Mouse (Mus musculus): ENCODE measurements around the gene Gm4924. TPM values are rescaled to one million over a fixed set of nuclear protein-coding genes. Genes with fewer than 3 reads are reported as not detected.

Gene Gm4924
- 0.29 and 0.66 TPM in 2 replicates for polyA plus RNA-seq (2012; rRNA removed)
- polyA plus RNA-seq (2014; fragmentation: Nextera tagmentation; extraction: Ambion mirVana) = 0.93 and 1.5 TPM in 2 replicates

- Histone ChIP-seq H3K4me1 (replicated peaks; ENCODE audit: control insufficient read depth in 2 of 2, insufficient read depth in 2 of 2, low read length in 1 of 2) (0 out of 4 replicates have a peak, but pooled peaks cover 0 to 2% of the 10 kb centered on the region in 2 experiments), H3K36me3 (replicated peaks; ENCODE audit: control insufficient read depth, insufficient read depth, low read depth) (no peaks in the 10 kb centered on the region), H3K9me3 (ENCODE audit: control insufficient read depth, low read length) (no peaks in the 10 kb centered on the region), H3K27ac (no peak within 1 kb of the TSS), H3K4me3 (ENCODE audit: insufficient read depth in 1 of 2, low read depth in 2 of 2, low read length in 2 of 2) (peak within 1 kb of the TSS; percentile 66 to 75), H3K27me3 (ENCODE audit: control insufficient read depth, insufficient read depth, low read length) (no peaks in the 10 kb centered on the region), H3K4me2 (ENCODE audit: low read depth) (peak within 1 kb of the TSS; percentile 68), H3K9ac (replicated peaks) (peak within 1 kb of the TSS; percentile 64)
- peak; percentile 96 for ATAC-seq (ENCODE audit: insufficient read depth)
- TF ChIP-seq CTCF (IDR thresholded peaks at IDR 0.05; ENCODE audit: low read depth) (no peak), EP300 (IDR thresholded peaks at IDR 0.05; ENCODE audit: low read depth) (no peak)
- 5% methylated on average over 34 of the region's 34 CpGs for WGBS (ENCODE audit: insufficient replicate concordance)
- peak; percentile 51 to 62 (median 60) for DNase-seq (ENCODE audit: low read depth in 3 of 3, low spot score in 3 of 3)
These were observed at the start of gene Gm4924 for GRCm38 (mm10) chr10:82354083-82355010. TSS of gene Gm4924 (plus strand) at chr10:82354255.

GRCm38 (mm10) chr10:82316482-82316881 is 37.6 kb upstream of the Gm4924 start, which contains the start of gene 4932415D10Rik:
TSS of gene 4932415D10Rik (minus strand) at chr10:82316582.
- Histone ChIP-seq H3K9me3 (ENCODE audit: control insufficient read depth, low read length) (no peaks in the 10 kb centered on the region), H3K4me3 (ENCODE audit: insufficient read depth in 1 of 2, low read depth in 2 of 2, low read length in 2 of 2) (no peak within 1 kb of the TSS), H3K4me2 (ENCODE audit: low read depth) (no peak within 1 kb of the TSS), H3K36me3 (replicated peaks; ENCODE audit: control insufficient read depth, insufficient read depth, low read depth) (no peaks in the 10 kb centered on the region), H3K9ac (replicated peaks) (no peak within 1 kb of the TSS), H3K27me3 (ENCODE audit: control insufficient read depth, insufficient read depth, low read length) (no peaks in the 10 kb centered on the region), H3K4me1 (replicated peaks; ENCODE audit: control insufficient read depth in 2 of 2, insufficient read depth in 2 of 2, low read length in 1 of 2) (no peaks in the 10 kb centered on the region), H3K27ac (no peak within 1 kb of the TSS)
- DNase-seq (ENCODE audit: low read depth in 3 of 3, low spot score in 3 of 3) (no peak), ATAC-seq (ENCODE audit: insufficient read depth) (no peak)
- WGBS (ENCODE audit: insufficient replicate concordance) = 67% methylated on average over 1 of the region's 1 CpGs
- TF ChIP-seq CTCF (IDR thresholded peaks at IDR 0.05; ENCODE audit: low read depth) (no peak), EP300 (IDR thresholded peaks at IDR 0.05; ENCODE audit: low read depth) (no peak)

- 41% methylated on average over 3 of the region's 3 CpGs for WGBS (ENCODE audit: insufficient replicate concordance)
These were observed 33.9 kb upstream of the Gm4924 start for GRCm38 (mm10) chr10:82320134-82320533.

GRCm38 (mm10) chr10:82329826-82330225 is 24.2 kb upstream of the Gm4924 start:
- Histone ChIP-seq H3K4me2 (ENCODE audit: low read depth) (no peak overlapping the region), H3K4me1 (replicated peaks; ENCODE audit: control insufficient read depth in 2 of 2, insufficient read depth in 2 of 2, low read length in 1 of 2) (no peaks in the 10 kb centered on the region), H3K9ac (replicated peaks) (no peak overlapping the region), H3K27me3 (ENCODE audit: control insufficient read depth, insufficient read depth, low read length) (no peaks in the 10 kb centered on the region), H3K27ac (no peak overlapping the region), H3K36me3 (replicated peaks; ENCODE audit: control insufficient read depth, insufficient read depth, low read depth) (no peaks in the 10 kb centered on the region), H3K9me3 (ENCODE audit: control insufficient read depth, low read length) (no peaks in the 10 kb centered on the region), H3K4me3 (ENCODE audit: insufficient read depth in 1 of 2, low read depth in 2 of 2, low read length in 2 of 2) (no peak overlapping the region)
- no peak for ATAC-seq (ENCODE audit: insufficient read depth)
- TF ChIP-seq CTCF (IDR thresholded peaks at IDR 0.05; ENCODE audit: low read depth) = no peak
- no peak for TF ChIP-seq EP300 (IDR thresholded peaks at IDR 0.05; ENCODE audit: low read depth)
- no peak for DNase-seq (ENCODE audit: low read depth in 3 of 3, low spot score in 3 of 3)
- WGBS (ENCODE audit: insufficient replicate concordance) = 58% methylated on average over 5 of the region's 5 CpGs

More at GRCm38 (mm10) chr10:82320134-82320533, 33.9 kb upstream of the Gm4924 start:
- no peak for TF ChIP-seq CTCF (IDR thresholded peaks at IDR 0.05; ENCODE audit: low read depth)
- TF ChIP-seq EP300 (IDR thresholded peaks at IDR 0.05; ENCODE audit: low read depth) = no peak
- DNase-seq (ENCODE audit: low read depth in 3 of 3, low spot score in 3 of 3) (no peak), ATAC-seq (ENCODE audit: insufficient read depth) (no peak)
- Histone ChIP-seq H3K4me3 (ENCODE audit: insufficient read depth in 1 of 2, low read depth in 2 of 2, low read length in 2 of 2) (no peak overlapping the region), H3K36me3 (replicated peaks; ENCODE audit: control insufficient read depth, insufficient read depth, low read depth) (no peaks in the 10 kb centered on the region), H3K9me3 (ENCODE audit: control insufficient read depth, low read length) (no peaks in the 10 kb centered on the region), H3K27me3 (ENCODE audit: control insufficient read depth, insufficient read depth, low read length) (no peaks in the 10 kb centered on the region), H3K4me1 (replicated peaks; ENCODE audit: control insufficient read depth in 2 of 2, insufficient read depth in 2 of 2, low read length in 1 of 2) (no peaks in the 10 kb centered on the region), H3K4me2 (ENCODE audit: low read depth) (no peak overlapping the region), H3K9ac (replicated peaks) (no peak overlapping the region), H3K27ac (no peak overlapping the region)

- no peaks in the 10 kb centered on the region for H3K27me3 ChIP-seq (ENCODE audit: control insufficient read depth, insufficient read depth, low read length)
- WGBS (ENCODE audit: insufficient replicate concordance) = 82% methylated on average over 4 of the region's 4 CpGs
- ATAC-seq (ENCODE audit: insufficient read depth) (no peak), DNase-seq (ENCODE audit: low read depth in 3 of 3, low spot score in 3 of 3) (no peak)
- no peak overlapping the region for H3K9ac ChIP-seq (replicated peaks)
- H3K4me1 ChIP-seq (replicated peaks; ENCODE audit: control insufficient read depth in 2 of 2, insufficient read depth in 2 of 2, low read length in 1 of 2) = 0 out of 4 replicates have a peak, but pooled peaks cover 0 to 2% of the 10 kb centered on the region in 2 experiments
- no peak overlapping the region for H3K27ac ChIP-seq
- H3K36me3 ChIP-seq (replicated peaks; ENCODE audit: control insufficient read depth, insufficient read depth, low read depth) = no peaks in the 10 kb centered on the region
- no peaks in the 10 kb centered on the region for H3K9me3 ChIP-seq (ENCODE audit: control insufficient read depth, low read length)
- no peak overlapping the region for H3K4me2 ChIP-seq (ENCODE audit: low read depth)
- TF ChIP-seq CTCF (IDR thresholded peaks at IDR 0.05; ENCODE audit: low read depth) (no peak), EP300 (IDR thresholded peaks at IDR 0.05; ENCODE audit: low read depth) (no peak)
- H3K4me3 ChIP-seq (ENCODE audit: insufficient read depth in 1 of 2, low read depth in 2 of 2, low read length in 2 of 2) = no peak overlapping the region
These were observed 1.3 kb downstream of the Gm4924 start for GRCm38 (mm10) chr10:82355401-82355800.
